Mouse (Mus musculus) lung, adult 2 months (tissue): ENCODE measurements around the gene Rpl10-ps3.

Source experiments
- CTCF ChIP-seq: fragments of 200-500 bp; IDR thresholded peaks from 2 replicates; pipeline ENCODE4 v1.5.1; 2011; ENCODE audit warnings: mild to moderate bottlenecking, low read length, control low read depth; ENCODE audit not compliant: insufficient read depth
- POLR2A ChIP-seq: fragments of 200-500 bp; IDR thresholded peaks from 2 replicates; pipeline ENCODE4 v1.6.1; 2011; ENCODE audit warnings: low read depth, mild to moderate bottlenecking, control low read depth, low read length, borderline replicate concordance; ENCODE audit errors: extremely low read depth

GRCm38 (mm10) chr9:50317299-50317698 lies 27.5 kb downstream of the Rpl10-ps3 start:
- no peak for TF ChIP-seq CTCF
- no peak for TF ChIP-seq POLR2A
